Mouse (Mus musculus) heart, embryonic 12.5 days (tissue): ENCODE results near the gene Slc30a1. TPM values are rescaled to one million over a fixed set of nuclear protein-coding genes. Genes with fewer than 3 reads are reported as not detected.

ENCODE experiments used
- ATAC-seq: fragments of 200-750 bp; cut with Nextera tagmentation; 2 replicates; pipeline ENCODE4 v1.8.0; 2017; ENCODE audit warnings: moderate TSS enrichment, moderate library complexity; ENCODE audit not compliant: insufficient number of reproducible peaks, low FRiP score
- H3K27ac ChIP-seq: fragments of 300-500 bp; sonication (generic); 2 replicates; pipeline ENCODE4 v1.5.1; 2016; ENCODE audit warnings: mild to moderate bottlenecking, moderate library complexity; ENCODE audit not compliant: poor library complexity, severe bottlenecking
- H3K27me3 ChIP-seq: fragments of 300-500 bp; sonication (generic); replicated peaks from 2 replicates; pipeline ENCODE4 v1.6.1; 2016; ENCODE audit warnings: mild to moderate bottlenecking, moderate library complexity
- H3K36me3 ChIP-seq: fragments of 300-500 bp; sonication (generic); 2 replicates; pipeline ENCODE4 v1.6.1; 2016; ENCODE audit warnings: mild to moderate bottlenecking, moderate library complexity
- H3K4me1 ChIP-seq: fragments of 300-500 bp; sonication (generic); replicated peaks from 2 replicates; pipeline ENCODE4 v1.6.1; 2016; ENCODE audit warnings: mild to moderate bottlenecking
- H3K4me2 ChIP-seq: fragments of 300-500 bp; sonication (generic); 2 replicates; pipeline ENCODE4 v1.6.1; 2016; ENCODE audit warnings: mild to moderate bottlenecking, moderate library complexity
- H3K4me3 ChIP-seq: fragments of 300-500 bp; sonication (generic); 2 replicates; pipeline ENCODE4 v1.5.1; 2016; ENCODE audit warnings: mild to moderate bottlenecking
- H3K9ac ChIP-seq: fragments of 300-500 bp; sonication (generic); 2 replicates; pipeline ENCODE4 v1.6.1; 2016; ENCODE audit warnings: mild to moderate bottlenecking, moderate library complexity
- H3K9me3 ChIP-seq: fragments of 300-500 bp; sonication (generic); replicated peaks from 2 replicates; pipeline ENCODE4 v1.6.1; 2016; ENCODE audit warnings: mild to moderate bottlenecking, moderate library complexity
- WGBS: fragments of 180-500 bp; shearing (Covaris S2); methylation state at CpG from one replicate; pipeline ENCODE4 v1.1.7; 2016; 5-methylcytosine and 5-hydroxymethylcytosine counted together
- polyA plus RNA-seq: library from polyadenylated mRNA; unstranded; fragments of >200 nt; fragmentation: Nextera tagmentation; extraction: Ambion mirVana; gene quantifications from 2 replicates; pipeline ENCODE4 v1.2.1, GENCODE M21; 2016

Gene Slc30a1
- polyA plus RNA-seq, 1 experiment from 2014 or later, result 5.0 TPM

DNA sequence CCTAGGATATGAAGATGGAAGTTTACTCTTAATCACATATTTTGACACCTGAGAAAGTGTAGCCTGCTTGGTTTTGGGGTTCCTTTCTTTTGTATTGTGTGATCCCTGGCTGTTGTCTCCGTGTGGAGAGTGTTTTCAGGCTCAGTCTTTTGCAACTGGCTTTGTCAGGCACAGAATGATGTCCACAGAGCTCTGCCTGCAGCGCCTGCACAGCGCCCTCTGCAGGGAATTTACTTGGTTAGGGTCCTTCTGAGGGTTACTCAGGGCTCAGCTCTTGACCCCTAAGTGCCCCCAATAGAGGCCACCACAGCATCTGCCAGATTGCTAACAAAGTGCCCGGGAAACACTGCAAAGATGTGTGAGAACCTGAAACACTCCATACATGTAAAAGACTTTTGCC lies 18.9 kb downstream of the Slc30a1 start:
- H3K4me3 ChIP-seq, result no peak overlapping the region
- no peaks in the 10 kb centered on the region; the same call in 1 of the 2 replicates for H3K27me3 ChIP-seq
- H3K9me3 ChIP-seq, result peaks cover 6% of the 10 kb centered on the region; the same call in 1 of the 2 replicates
- 50% methylated on average over 4 of the region's 4 CpGs for WGBS
- peaks cover 7% of the 10 kb centered on the region for H3K4me1 ChIP-seq
- no peak overlapping the region for H3K27ac ChIP-seq
- ATAC-seq, result no peak
- H3K9ac ChIP-seq, result no peak overlapping the region
- no peaks in the 10 kb centered on the region for H3K36me3 ChIP-seq
- H3K4me2 ChIP-seq, result no peak overlapping the region

DNA sequence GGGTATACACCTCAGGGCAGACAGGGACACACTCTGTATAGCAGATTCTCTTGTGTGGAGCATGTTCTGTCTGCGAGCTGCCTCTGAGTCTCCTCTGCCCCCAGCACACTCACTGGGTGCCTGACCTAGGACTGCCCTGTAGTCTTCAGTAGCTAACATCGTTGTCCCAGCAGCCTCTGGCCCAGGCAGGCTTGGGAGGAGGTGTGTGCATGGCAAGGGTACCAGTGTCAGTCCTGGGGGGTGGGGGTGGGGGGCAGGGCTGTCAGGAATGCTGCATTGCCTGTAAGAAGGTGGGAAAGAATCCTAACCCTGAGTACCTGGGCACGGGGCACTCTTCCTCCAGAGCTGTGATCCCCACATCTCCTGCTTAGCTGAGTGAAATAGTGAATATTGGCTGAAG lies 20.1 kb downstream of the Slc30a1 start:
- 73% methylated on average over 3 of the region's 3 CpGs for WGBS
- Histone ChIP-seq H3K9me3 (no peaks in the 10 kb centered on the region), H3K27me3 (no peaks in the 10 kb centered on the region; the same call in 1 of the 2 replicates), H3K36me3 (no peaks in the 10 kb centered on the region), H3K9ac (no peak overlapping the region), H3K27ac (no peak overlapping the region), H3K4me2 (no peak overlapping the region), H3K4me1 (peaks cover 7% of the 10 kb centered on the region), H3K4me3 (no peak overlapping the region)
- no peak for ATAC-seq

DNA sequence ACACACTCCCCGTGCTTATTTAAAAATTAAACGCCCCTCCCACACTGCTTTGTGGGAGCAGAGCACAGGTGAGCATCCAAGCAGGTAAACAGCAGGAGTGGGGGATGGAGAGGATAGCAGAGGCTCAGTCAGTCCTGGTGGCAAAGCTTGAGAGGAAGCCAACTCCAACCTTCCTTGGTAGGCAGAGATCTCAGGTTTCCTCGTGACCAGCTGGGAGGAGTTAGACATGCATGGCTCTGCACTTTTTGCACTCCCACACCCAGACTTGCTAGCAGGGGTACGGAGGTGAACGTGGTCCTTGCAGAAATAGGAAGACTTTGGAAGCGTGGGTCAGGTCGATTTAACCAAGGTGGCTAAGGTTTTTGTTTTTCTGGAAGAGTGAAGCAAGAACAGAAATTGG lies 21.8 kb downstream of the Slc30a1 start:
- Histone ChIP-seq H3K36me3 (no peaks in the 10 kb centered on the region), H3K27ac (no peak overlapping the region), H3K4me3 (no peak overlapping the region), H3K4me1 (peaks cover 13% of the 10 kb centered on the region), H3K27me3 (peaks cover 9% of the 10 kb centered on the region; the same call in 1 of the 2 replicates), H3K4me2 (no peak overlapping the region), H3K9me3 (no peaks in the 10 kb centered on the region), H3K9ac (no peak overlapping the region)
- 72% methylated on average over 7 of the region's 7 CpGs for WGBS
- ATAC-seq, result no peak

DNA sequence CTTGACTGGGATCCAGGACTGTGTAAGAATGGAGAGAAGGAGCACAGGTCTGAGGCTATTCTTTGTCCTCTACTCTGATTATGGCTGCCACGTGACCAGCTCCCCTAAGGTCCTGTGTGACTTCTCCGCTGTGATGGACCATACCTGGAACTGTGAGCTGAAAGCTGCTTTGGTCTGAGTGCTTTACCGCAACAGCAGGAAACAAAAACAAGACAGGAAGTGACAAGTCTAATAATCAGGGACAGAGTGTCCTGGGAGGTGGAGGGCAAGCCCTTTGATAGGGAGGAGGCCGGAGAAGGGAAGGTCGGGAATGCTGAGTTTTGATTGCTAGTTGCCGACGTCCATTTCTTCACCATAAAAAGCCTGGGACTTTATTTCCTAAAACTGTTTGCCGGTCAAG lies 22.5 kb downstream of the Slc30a1 start:
- Histone ChIP-seq H3K4me3 (no peak overlapping the region), H3K27me3 (peaks cover 9% of the 10 kb centered on the region; the same call in 1 of the 2 replicates), H3K4me1 (peaks cover 13% of the 10 kb centered on the region), H3K36me3 (no peaks in the 10 kb centered on the region), H3K4me2 (no peak overlapping the region), H3K9me3 (no peaks in the 10 kb centered on the region), H3K27ac (no peak overlapping the region), H3K9ac (no peak overlapping the region)
- ATAC-seq, result no peak
- WGBS, result 55% methylated on average over 8 of the region's 8 CpGs

DNA sequence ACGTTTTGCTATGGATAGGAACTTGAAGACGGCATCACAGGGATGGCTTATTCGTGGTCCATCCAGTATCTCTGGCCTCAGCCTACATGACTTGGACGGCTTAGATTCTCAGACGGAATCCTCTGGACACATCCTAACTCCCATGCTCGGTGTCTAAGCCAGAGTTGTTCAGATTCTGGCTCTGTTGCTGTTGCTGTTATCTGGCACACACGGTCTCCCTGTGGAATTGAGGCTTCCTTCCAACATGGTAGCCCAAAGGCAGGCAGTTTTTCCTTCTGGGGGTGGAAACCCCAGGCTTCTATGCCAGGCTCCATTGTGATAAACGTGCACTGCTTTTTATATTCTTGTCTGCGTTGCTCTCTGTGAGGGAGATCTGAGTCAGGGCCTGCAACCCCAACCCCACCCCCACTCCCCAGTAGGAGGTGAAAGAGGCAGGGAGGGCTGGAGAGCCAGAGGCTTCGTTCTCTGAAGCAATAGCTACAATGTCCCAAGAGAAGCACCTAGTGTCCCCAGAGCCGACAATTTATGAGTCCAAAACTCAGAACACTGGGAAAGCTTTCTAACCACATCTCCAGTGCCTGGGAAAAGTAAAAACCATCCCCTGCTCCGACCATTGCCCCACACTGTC lies 23.4 kb downstream of the Slc30a1 start:
- H3K27ac ChIP-seq, result no peak overlapping the region
- peaks cover 13% of the 10 kb centered on the region for H3K4me1 ChIP-seq
- no peak overlapping the region for H3K4me2 ChIP-seq
- H3K4me3 ChIP-seq, result no peak overlapping the region
- H3K27me3 ChIP-seq, result peaks cover 9% of the 10 kb centered on the region; the same call in 1 of the 2 replicates
- H3K9ac ChIP-seq, result no peak overlapping the region
- H3K9me3 ChIP-seq, result no peaks in the 10 kb centered on the region
- 49% methylated on average over 12 of the region's 12 CpGs for WGBS
- no peak for ATAC-seq
- no peaks in the 10 kb centered on the region for H3K36me3 ChIP-seq

DNA sequence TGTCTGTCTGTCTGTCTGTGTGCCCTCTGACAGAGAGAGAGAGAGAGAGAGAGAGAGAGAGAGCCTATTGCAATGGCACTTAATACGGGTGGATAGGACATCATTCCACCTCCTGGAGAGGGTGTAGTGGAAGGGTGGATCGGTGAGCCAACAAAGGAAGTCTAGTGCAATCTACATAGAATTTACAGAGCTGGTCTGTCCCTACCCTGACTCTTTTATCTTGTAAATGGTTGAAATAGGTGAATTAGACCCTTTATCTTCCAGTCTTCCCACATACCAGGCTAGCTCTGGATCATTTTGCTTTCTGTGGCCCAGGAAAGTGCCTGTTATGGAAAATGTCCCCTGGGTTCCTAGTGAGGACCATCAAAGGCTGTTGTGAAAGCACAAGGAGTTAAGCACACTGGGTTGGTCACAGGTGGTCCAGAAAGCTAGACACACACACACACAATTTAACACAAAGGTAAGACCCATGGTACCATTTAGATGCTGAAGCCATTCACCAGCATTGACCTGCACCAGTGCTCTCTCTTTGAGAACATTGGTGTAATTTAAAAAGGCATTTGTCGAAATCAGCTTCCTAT lies 24.0 kb downstream of the Slc30a1 start:
- Histone ChIP-seq H3K4me2 (no peak overlapping the region), H3K4me3 (no peak overlapping the region), H3K9ac (no peak overlapping the region), H3K36me3 (no peaks in the 10 kb centered on the region), H3K27ac (no peak overlapping the region), H3K27me3 (peaks cover 9% of the 10 kb centered on the region; the same call in 1 of the 2 replicates), H3K9me3 (no peaks in the 10 kb centered on the region), H3K4me1 (peaks cover 13% of the 10 kb centered on the region)
- WGBS, result 75% methylated on average over 3 of the region's 3 CpGs
- no peak for ATAC-seq

DNA sequence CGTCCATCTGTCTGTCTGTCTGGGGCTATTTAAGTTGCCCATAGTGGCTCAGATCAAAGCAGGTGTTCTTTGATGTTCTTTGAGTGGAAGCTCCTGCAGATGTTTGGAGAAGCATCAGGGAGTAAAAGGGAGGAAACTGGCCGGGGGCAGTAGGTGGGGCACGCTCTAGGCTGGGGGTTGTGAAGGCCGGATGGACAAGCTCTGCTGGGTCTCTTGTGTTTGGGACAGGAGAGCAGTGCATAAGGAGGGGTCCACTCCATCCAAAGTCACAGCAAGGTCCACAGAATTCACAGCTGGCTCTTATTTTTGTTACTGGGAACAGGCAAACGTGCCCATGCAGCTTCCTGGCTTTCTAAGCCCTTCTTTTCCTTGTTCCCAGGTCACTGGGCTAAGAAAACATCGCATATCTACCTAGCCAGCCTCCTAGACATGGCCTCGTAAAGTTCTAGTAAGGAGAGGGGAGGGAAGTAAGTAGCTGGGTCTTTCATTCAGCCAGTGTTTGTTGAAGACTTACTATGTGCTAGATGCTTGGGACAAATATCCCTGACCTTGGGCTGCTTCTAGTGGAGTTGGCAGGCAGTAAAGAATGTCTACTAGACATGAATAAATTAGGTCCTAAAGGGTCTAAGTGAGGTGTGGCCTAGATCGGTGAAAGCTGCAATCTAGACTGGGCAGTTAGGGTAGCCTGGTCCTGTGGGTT lies 25.9 kb downstream of the Slc30a1 start:
- WGBS, result 57% methylated on average over 8 of the region's 8 CpGs
- Histone ChIP-seq H3K9me3 (no peaks in the 10 kb centered on the region), H3K36me3 (no peaks in the 10 kb centered on the region), H3K27ac (no peak overlapping the region), H3K27me3 (peaks cover 9% of the 10 kb centered on the region; the same call in 1 of the 2 replicates), H3K9ac (no peak overlapping the region), H3K4me3 (no peak overlapping the region), H3K4me1 (peaks cover 13% of the 10 kb centered on the region), H3K4me2 (no peak overlapping the region)
- ATAC-seq, result no peak

DNA sequence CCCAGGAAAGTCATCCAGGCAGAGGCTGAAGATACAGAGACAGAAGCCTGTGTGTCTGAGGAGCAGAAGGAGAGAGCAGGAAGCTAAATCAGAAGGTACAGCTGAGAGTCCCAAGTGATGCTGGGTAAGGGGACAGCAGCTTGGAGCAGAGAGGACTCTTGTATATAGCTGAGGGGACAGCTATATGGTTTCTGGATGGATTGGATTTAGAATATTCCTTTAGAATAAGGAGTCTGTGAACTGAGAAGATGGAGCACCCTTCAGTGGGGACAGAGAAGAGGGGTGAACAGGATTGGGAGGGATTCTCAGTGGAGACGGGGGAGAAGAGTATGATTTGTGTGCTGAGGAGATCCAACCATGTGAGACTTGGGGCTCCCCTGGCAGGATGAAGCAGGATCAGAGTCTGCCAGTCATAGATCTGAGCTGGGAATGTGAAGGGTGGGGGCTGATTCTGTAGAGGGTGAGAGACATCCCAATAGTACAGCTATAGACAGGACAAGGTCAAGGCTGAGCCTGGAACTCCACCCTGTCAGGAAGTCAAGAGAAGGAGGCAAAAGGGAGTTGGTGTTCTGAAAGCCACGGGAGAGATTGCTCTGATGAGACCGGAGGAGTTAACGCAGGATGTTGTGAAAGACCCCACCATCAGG lies 26.5 kb downstream of the Slc30a1 start:
- WGBS, result 66% methylated on average over 4 of the region's 4 CpGs
- no peak for ATAC-seq
- no peaks in the 10 kb centered on the region for H3K9me3 ChIP-seq
- no peak overlapping the region for H3K9ac ChIP-seq
- H3K4me1 ChIP-seq, result peaks cover 13% of the 10 kb centered on the region
- H3K4me3 ChIP-seq, result no peak overlapping the region
- no peaks in the 10 kb centered on the region for H3K36me3 ChIP-seq
- peaks cover 9% of the 10 kb centered on the region; the same call in 1 of the 2 replicates for H3K27me3 ChIP-seq
- H3K27ac ChIP-seq, result no peak overlapping the region
- H3K4me2 ChIP-seq, result no peak overlapping the region

DNA sequence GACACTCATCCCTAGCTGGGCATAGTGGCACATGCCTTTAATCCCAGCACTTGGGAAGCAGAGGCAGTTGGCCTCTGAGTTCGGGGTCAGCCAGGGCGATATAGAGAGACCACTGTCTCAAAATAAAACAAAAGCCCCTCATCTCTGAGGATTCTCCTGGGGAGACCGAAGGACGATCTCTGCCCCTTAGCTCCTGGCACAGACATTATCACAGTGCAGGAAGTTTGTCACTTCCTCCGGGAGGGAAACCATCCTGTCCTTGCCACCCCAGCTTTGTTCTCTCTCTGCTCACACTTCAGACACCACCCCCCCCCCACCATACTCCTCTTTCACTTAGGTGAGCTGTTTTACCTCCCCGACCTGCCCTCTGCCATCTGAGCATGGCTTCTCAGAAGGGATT lies 37.1 kb downstream of the Slc30a1 start:
- no peak overlapping the region for H3K27ac ChIP-seq
- no peak overlapping the region for H3K9ac ChIP-seq
- H3K36me3 ChIP-seq, result no peaks in the 10 kb centered on the region
- no peak overlapping the region for H3K4me3 ChIP-seq
- H3K27me3 ChIP-seq, result peaks cover 6% of the 10 kb centered on the region
- WGBS, result 56% methylated on average over 6 of the region's 6 CpGs
- H3K4me1 ChIP-seq, result peaks cover 4% of the 10 kb centered on the region; the same call in 1 of the 2 replicates
- ATAC-seq, result no peak
- H3K4me2 ChIP-seq, result no peak overlapping the region
- H3K9me3 ChIP-seq, result no peaks in the 10 kb centered on the region

DNA sequence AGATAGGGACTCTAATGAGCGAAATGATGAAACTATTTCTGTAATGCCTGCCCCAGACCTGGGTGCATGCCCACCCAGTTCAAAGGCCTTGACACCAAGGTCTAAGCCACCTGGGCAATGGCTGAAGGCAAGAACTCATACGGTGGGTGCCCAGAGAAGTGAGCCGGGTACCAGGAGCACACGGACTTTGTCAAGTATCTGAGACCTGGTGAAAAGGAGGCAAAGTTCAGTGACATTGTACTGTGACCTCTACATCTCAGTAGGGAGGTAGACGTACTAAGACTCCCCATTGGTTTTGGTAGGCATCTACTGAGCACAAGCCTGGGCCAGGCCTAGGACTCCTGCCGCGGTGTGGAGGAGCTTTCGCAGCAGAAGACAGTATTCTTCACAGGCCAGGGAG lies 38.8 kb downstream of the Slc30a1 start:
- H3K4me3 ChIP-seq, result no peak overlapping the region
- H3K9me3 ChIP-seq, result no peaks in the 10 kb centered on the region
- H3K4me1 ChIP-seq, result peaks cover 4% of the 10 kb centered on the region; the same call in 1 of the 2 replicates
- H3K9ac ChIP-seq, result no peak overlapping the region
- no peaks in the 10 kb centered on the region for H3K36me3 ChIP-seq
- no peak overlapping the region for H3K27ac ChIP-seq
- WGBS, result 94% methylated on average over 8 of the region's 8 CpGs
- ATAC-seq, result no peak
- H3K27me3 ChIP-seq, result peaks cover 6% of the 10 kb centered on the region
- no peak overlapping the region for H3K4me2 ChIP-seq

DNA sequence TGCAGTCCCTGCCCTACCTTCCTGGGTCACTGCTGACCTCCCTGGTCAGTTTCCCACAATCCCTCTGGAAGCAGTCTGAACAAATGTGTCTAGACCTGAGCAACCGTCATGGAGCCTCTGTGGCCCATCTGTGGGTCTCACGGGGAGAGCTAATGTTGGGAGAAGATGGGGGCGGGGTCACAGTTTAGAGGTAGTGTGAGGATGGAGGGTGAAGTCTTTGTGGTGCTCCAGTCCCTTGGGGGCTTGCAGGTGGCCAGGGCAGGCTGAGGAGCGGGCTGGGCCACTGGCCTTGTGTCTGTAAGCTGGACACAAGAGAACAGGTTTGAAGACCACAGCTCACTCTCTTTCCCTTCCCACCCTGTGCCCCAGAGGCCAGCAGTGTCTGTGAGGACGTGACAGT lies 39.2 kb downstream of the Slc30a1 start:
- H3K27me3 ChIP-seq, result peaks cover 6% of the 10 kb centered on the region
- whole genome bisulfite sequencing, result 78% methylated on average over 5 of the region's 5 CpGs
- H3K4me1 ChIP-seq, result peaks cover 4% of the 10 kb centered on the region; the same call in 1 of the 2 replicates
- no peak overlapping the region for H3K27ac ChIP-seq
- no peak overlapping the region for H3K9ac ChIP-seq
- no peak overlapping the region for H3K4me3 ChIP-seq
- no peaks in the 10 kb centered on the region for H3K36me3 ChIP-seq
- no peak for ATAC-seq
- no peak overlapping the region for H3K4me2 ChIP-seq
- no peaks in the 10 kb centered on the region for H3K9me3 ChIP-seq
